Mouse (Mus musculus) stomach, embryonic 16.5 days (tissue): ENCODE data around the gene Arfrp1. TPM values are rescaled to one million over a fixed set of nuclear protein-coding genes. Genes with fewer than 3 reads are reported as not detected.

Experiments
- ATAC-seq: fragments of 200-750 bp; cut with Nextera tagmentation; 2 replicates; pipeline ENCODE4 v1.8.0; 2017; ENCODE audit warnings: moderate number of reproducible peaks, moderate TSS enrichment; ENCODE audit not compliant: insufficient read depth, low FRiP score
- H3K27ac ChIP-seq: fragments of 300-500 bp; sonication (generic); 2 replicates; pipeline ENCODE4 v1.5.1; 2014; ENCODE audit warnings: low read length
- H3K27me3 ChIP-seq: fragments of 300-500 bp; sonication (generic); 2 replicates; pipeline ENCODE4 v1.6.1; 2014; ENCODE audit warnings: low read length, control low read depth, mixed read lengths; ENCODE audit not compliant: control insufficient read depth, insufficient read depth
- H3K36me3 ChIP-seq: fragments of 300-500 bp; sonication (generic); 2 replicates; pipeline ENCODE4 v1.6.1; 2014; ENCODE audit warnings: low read length; ENCODE audit not compliant: control insufficient read depth, insufficient read depth
- H3K4me1 ChIP-seq: fragments of 300-500 bp; sonication (generic); 2 replicates; pipeline ENCODE4 v1.6.1; 2014; ENCODE audit warnings: low read length, control low read depth, mixed read lengths; ENCODE audit not compliant: control insufficient read depth, insufficient read depth
- H3K4me2 ChIP-seq: fragments of 300-500 bp; sonication (generic); 2 replicates; pipeline ENCODE4 v1.6.1; 2014; ENCODE audit warnings: low read depth, low read length, mixed read lengths
- H3K4me3 ChIP-seq: fragments of 300-500 bp; sonication (generic); replicated peaks from 2 replicates; pipeline ENCODE4 v1.5.1; 2014; ENCODE audit warnings: mild to moderate bottlenecking, low read length
- H3K9ac ChIP-seq: fragments of 300-500 bp; sonication (generic); 2 replicates; pipeline ENCODE4 v1.6.1; 2014; ENCODE audit warnings: low read length
- H3K9me3 ChIP-seq: fragments of 300-500 bp; sonication (generic); replicated peaks from 2 replicates; pipeline ENCODE4 v1.6.1; 2016; ENCODE audit warnings: low read length, control low read depth; ENCODE audit not compliant: control insufficient read depth
- WGBS: fragments of 180-500 bp; shearing (Covaris S2); extraction: QIAGEN DNeasy Blood & Tissue Kit; methylation state at CpG from one replicate; pipeline ENCODE4 v1.1.7; 2014; 5-methylcytosine and 5-hydroxymethylcytosine counted together
- polyA plus RNA-seq: library from polyadenylated mRNA; unstranded; fragments of >200 nt; fragmentation: Nextera tagmentation; extraction: Ambion mirVana; gene quantifications from 2 replicates; pipeline ENCODE4 v1.2.1, GENCODE M21; 2015

Gene Arfrp1
- polyA plus RNA-seq, 1 experiment from 2014 or later, result 53.7 TPM

GRCm38 (mm10) chr2:181381631-181382306 lies 16.6 kb upstream of the Arfrp1 start:
- Histone ChIP-seq H3K36me3 (peaks cover 11% of the 10 kb centered on the region), H3K27ac (no peak overlapping the region), H3K9ac (no peak overlapping the region), H3K4me3 (no peak overlapping the region), H3K9me3 (no peaks in the 10 kb centered on the region), H3K4me2 (no peak overlapping the region), H3K4me1 (0 out of 2 replicates have a peak, but pooled peaks cover 2% of the 10 kb centered on the region), H3K27me3 (no peaks in the 10 kb centered on the region)
- ATAC-seq, result no peak
- 86% methylated on average over 6 of the region's 6 CpGs for WGBS

- no peak; the same call in 1 of the 2 replicates for ATAC-seq
- Histone ChIP-seq H3K36me3 (peaks cover 11% of the 10 kb centered on the region), H3K4me1 (0 out of 2 replicates have a peak, but pooled peaks cover 1% of the 10 kb centered on the region), H3K9ac (no peak overlapping the region), H3K4me2 (no peak overlapping the region), H3K27ac (no peak overlapping the region), H3K4me3 (no peak overlapping the region), H3K27me3 (no peaks in the 10 kb centered on the region), H3K9me3 (no peaks in the 10 kb centered on the region)
- WGBS, result 91% methylated on average over 5 of the region's 5 CpGs
Measured at GRCm38 (mm10) chr2:181381107-181381506, 15.9 kb upstream of the Arfrp1 start.

GRCm38 (mm10) chr2:181380251-181380650 lies 15.0 kb upstream of the Arfrp1 start:
- Histone ChIP-seq H3K9ac (no peak overlapping the region), H3K4me2 (no peak overlapping the region), H3K27ac (no peak overlapping the region), H3K4me1 (no peaks in the 10 kb centered on the region), H3K9me3 (no peaks in the 10 kb centered on the region), H3K4me3 (no peak overlapping the region), H3K36me3 (peaks cover 11% of the 10 kb centered on the region), H3K27me3 (no peaks in the 10 kb centered on the region)
- 89% methylated on average over 5 of the region's 5 CpGs for WGBS
- no peak for ATAC-seq

- Histone ChIP-seq H3K9me3 (no peaks in the 10 kb centered on the region), H3K4me1 (no peaks in the 10 kb centered on the region), H3K4me3 (no peak within 1 kb of the TSS), H3K36me3 (peaks cover 11% of the 10 kb centered on the region), H3K27ac (no peak within 1 kb of the TSS), H3K9ac (no peak within 1 kb of the TSS), H3K4me2 (no peak within 1 kb of the TSS), H3K27me3 (no peaks in the 10 kb centered on the region)
- no peak for ATAC-seq
- WGBS, result 91% methylated on average over 12 of the region's 12 CpGs
Measured at GRCm38 (mm10) chr2:181379778-181380177, 14.6 kb upstream of the Arfrp1 start, which contains the start of gene Lime1. Gene Lime1 (plus strand): TSS chr2:181380078.

- H3K36me3 ChIP-seq, result peaks cover 11% of the 10 kb centered on the region
- H3K4me3 ChIP-seq, result no peak overlapping the region
- no peak for ATAC-seq
- H3K9ac ChIP-seq, result no peak overlapping the region
- H3K4me1 ChIP-seq, result no peaks in the 10 kb centered on the region
- no peaks in the 10 kb centered on the region for H3K27me3 ChIP-seq
- no peak overlapping the region for H3K4me2 ChIP-seq
- 88% methylated on average over 5 of the region's 5 CpGs for WGBS
- H3K27ac ChIP-seq, result no peak overlapping the region
- no peaks in the 10 kb centered on the region for H3K9me3 ChIP-seq
Measured at GRCm38 (mm10) chr2:181378701-181379100, 13.5 kb upstream of the Arfrp1 start.

- Histone ChIP-seq H3K27me3 (no peaks in the 10 kb centered on the region), H3K4me1 (no peaks in the 10 kb centered on the region), H3K27ac (no peak overlapping the region), H3K4me2 (no peak overlapping the region), H3K9me3 (no peaks in the 10 kb centered on the region), H3K36me3 (peaks cover 7% of the 10 kb centered on the region), H3K4me3 (no peak overlapping the region), H3K9ac (no peak overlapping the region)
- WGBS, result 73% methylated on average over 2 of the region's 2 CpGs
- ATAC-seq, result no peak
Measured at GRCm38 (mm10) chr2:181377230-181377629, 12.0 kb upstream of the Arfrp1 start.

GRCm38 (mm10) chr2:181375787-181376186 lies 10.6 kb upstream of the Arfrp1 start:
- Histone ChIP-seq H3K9ac (no peak overlapping the region), H3K4me1 (no peaks in the 10 kb centered on the region), H3K27ac (no peak overlapping the region), H3K9me3 (no peaks in the 10 kb centered on the region), H3K4me3 (no peak overlapping the region), H3K4me2 (no peak overlapping the region), H3K36me3 (peaks cover 4% of the 10 kb centered on the region; the same call in 1 of the 2 replicates), H3K27me3 (no peaks in the 10 kb centered on the region)
- 94% methylated on average over 2 of the region's 2 CpGs for WGBS
- ATAC-seq, result no peak

- Histone ChIP-seq H3K4me2 (no peak overlapping the region), H3K27me3 (no peaks in the 10 kb centered on the region), H3K36me3 (0 out of 2 replicates have a peak, but pooled peaks cover 6% of the 10 kb centered on the region), H3K9ac (no peak overlapping the region), H3K4me1 (peaks cover 16% of the 10 kb centered on the region), H3K9me3 (no peaks in the 10 kb centered on the region; the same call in 1 of the 2 replicates), H3K4me3 (no peak overlapping the region), H3K27ac (no peak overlapping the region)
- 96% methylated on average over 5 of the region's 5 CpGs for WGBS
- no peak for ATAC-seq
Measured at GRCm38 (mm10) chr2:181370001-181370400, 4.8 kb upstream of the Arfrp1 start.

GRCm38 (mm10) chr2:181365655-181366075 lies 461 bp upstream of the Arfrp1 start:
- peak; percentile 59; the same call in 1 of the 2 replicates for ATAC-seq
- H3K9me3 ChIP-seq, result no peaks in the 10 kb centered on the region; the same call in 1 of the 2 replicates
- peak overlapping the region; percentile 96 for H3K4me2 ChIP-seq
- no peaks in the 10 kb centered on the region for H3K27me3 ChIP-seq
- H3K9ac ChIP-seq, result peak overlapping the region; percentile 91
- WGBS, result under 1% methylated on average over 20 of the region's 20 CpGs
- H3K27ac ChIP-seq, result peak overlapping the region; percentile 86
- peak overlapping the region; percentile 81 for H3K4me3 ChIP-seq
- peaks cover 23% of the 10 kb centered on the region for H3K4me1 ChIP-seq
- peaks cover 6% of the 10 kb centered on the region; the same call in 1 of the 2 replicates for H3K36me3 ChIP-seq
